Mouse (Mus musculus): ENCODE data around the gene Pdcd7. TPM values are rescaled to one million over a fixed set of nuclear protein-coding genes. Genes with fewer than 3 reads are reported as not detected.
"Not testable (repeated sequence)": the region's sequence is repeated elsewhere in the genome, so short reads cannot be mapped to it uniquely, and the experiment has no call there.

Pdcd7 gene
- polyA plus RNA-seq, 1 experiment: 1.1 TPM

DNA sequence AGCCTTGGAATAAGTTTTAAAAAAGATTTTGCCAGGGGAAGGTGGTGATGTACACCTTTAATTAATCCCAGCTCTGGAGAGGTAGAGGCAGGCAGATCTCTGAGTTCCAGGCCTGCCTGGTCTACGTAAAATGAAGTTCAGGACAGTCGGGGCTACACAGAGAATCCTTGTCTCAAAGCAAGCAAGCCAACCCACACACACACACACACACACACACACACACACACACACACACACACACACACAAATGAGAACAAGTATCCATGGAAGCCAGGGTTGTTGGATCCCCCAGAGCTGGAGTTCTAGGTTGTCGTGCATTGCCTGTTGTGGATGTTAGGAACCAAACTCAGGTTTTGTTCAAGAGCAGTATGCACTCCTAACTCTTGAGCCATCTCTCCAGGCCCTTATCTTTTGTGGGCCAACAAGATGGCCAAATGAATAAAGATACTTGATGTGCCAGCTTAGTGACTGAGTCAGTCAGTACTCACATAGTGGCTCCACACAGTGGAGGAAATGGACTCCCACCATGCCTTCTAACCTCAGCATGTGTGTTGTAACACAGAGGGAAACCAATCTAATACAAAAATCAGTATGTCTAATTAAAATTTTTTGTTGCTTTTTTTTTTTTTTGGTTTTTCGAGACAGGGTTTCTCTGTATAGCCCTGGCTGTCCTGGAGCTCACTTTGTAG, 33.1 kb upstream of the Pdcd7 start:
- H3K36me3 ChIP-seq (ENCODE audit: control insufficient read depth): peaks cover 86% of the 10 kb centered on the region
- no peaks in the 10 kb centered on the region for H3K27me3 ChIP-seq (ENCODE audit: control insufficient read depth)

DNA sequence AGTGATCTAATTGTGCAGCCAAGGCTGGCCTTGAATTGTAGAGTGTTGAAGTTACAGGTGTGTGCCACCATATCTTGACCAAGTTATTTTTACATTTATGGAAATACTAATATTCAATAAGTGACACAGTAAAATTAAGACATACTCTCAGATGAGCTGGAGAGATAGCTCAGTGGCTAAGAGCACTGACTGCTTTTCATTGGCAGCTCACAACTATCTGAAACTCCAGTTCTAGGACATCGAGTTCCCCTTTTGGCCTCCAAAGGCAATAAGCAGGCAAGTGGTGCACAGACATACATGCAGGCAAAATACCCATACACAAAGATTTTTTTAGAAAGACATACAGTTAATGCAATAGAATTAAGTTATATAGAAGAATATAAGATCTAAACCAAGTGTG, 32.1 kb upstream of the Pdcd7 start:
- H3K27me3 ChIP-seq (ENCODE audit: control insufficient read depth): no peaks in the 10 kb centered on the region
- no peaks in the 10 kb centered on the region for H3K4me1 ChIP-seq (ENCODE audit: control insufficient read depth)
- peaks cover 87% of the 10 kb centered on the region for H3K36me3 ChIP-seq (ENCODE audit: control insufficient read depth)
- TF ChIP-seq GATA1 (IDR thresholded peaks at IDR 0.05; ENCODE audit: low read length): no peak
- no peak for TF ChIP-seq TAL1 (IDR thresholded peaks at IDR 0.05; ENCODE audit: low read length)
- H3K4me3 ChIP-seq (replicated peaks): no peak overlapping the region
- H3K9me3 ChIP-seq (ENCODE audit: control insufficient read depth, low read length): no peaks in the 10 kb centered on the region

More for the DNA sequence above, 33.1 kb upstream of the Pdcd7 start:
- Histone ChIP-seq H3K4me3 (replicated peaks) (no peak overlapping the region), H3K4me1 (ENCODE audit: control insufficient read depth) (no peaks in the 10 kb centered on the region), H3K9me3 (ENCODE audit: control insufficient read depth, low read length) (no peaks in the 10 kb centered on the region)
- TF ChIP-seq TAL1 (IDR thresholded peaks at IDR 0.05; ENCODE audit: low read length) (no peak), GATA1 (IDR thresholded peaks at IDR 0.05; ENCODE audit: low read length) (no peak)

DNA sequence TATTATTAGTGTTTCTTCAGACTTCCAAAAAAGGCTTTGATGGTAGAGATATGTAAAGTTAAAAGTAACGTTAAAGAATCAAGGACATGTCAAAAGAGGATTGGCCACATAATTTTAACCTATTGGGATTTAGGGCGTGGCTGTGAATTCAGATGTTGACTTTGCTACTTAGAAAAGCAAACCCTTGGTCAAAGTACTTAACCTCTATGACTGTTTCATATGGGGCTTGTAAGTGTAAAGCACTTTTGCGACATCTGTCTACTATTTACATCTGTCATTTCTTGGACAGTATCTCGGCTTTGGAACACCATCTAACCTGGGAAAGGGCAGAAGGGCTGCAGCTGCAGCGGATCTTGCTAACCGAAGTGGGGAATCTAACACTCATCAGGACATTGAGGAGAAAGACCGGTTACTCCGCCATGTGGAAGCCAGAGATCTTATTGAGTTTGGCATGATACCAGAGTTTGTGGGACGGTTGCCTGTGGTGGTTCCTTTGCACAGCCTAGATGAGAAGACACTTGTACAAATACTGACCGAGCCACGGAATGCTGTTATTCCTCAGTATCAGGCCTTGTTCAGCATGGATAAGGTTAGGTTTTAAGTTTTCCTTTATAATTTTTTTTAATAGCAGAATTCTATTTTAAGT, 23.5 kb upstream of the Pdcd7 start:
- peaks cover 4% of the 10 kb centered on the region for H3K4me1 ChIP-seq (ENCODE audit: control insufficient read depth)
- no peaks in the 10 kb centered on the region for H3K27me3 ChIP-seq (ENCODE audit: control insufficient read depth)
- H3K9me3 ChIP-seq (ENCODE audit: control insufficient read depth, low read length): no peaks in the 10 kb centered on the region
- TF ChIP-seq GATA1 (IDR thresholded peaks at IDR 0.05; ENCODE audit: low read length) (no peak), TAL1 (IDR thresholded peaks at IDR 0.05; ENCODE audit: low read length) (no peak)
- H3K36me3 ChIP-seq (ENCODE audit: control insufficient read depth): peaks cover 94% of the 10 kb centered on the region
- no peak overlapping the region for H3K4me3 ChIP-seq (replicated peaks)

DNA sequence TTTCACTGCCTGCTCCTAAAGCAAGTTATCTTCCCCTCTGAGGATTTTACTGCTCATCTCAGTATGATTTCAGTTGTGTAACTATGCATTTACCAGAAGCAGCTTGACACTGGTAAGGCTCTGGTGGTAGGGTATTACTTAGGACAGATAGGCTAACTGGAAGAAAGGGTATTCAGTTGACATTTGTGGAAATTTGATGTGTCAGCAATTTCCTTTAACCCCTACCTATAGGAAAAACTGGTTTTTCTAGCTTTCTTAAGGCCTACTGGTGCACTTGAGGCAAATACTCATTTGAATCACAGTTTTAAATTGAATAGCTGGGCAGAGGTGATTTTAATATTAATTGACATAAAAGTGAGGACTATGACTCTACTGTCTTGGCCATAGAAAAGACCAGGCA, 19.9 kb upstream of the Pdcd7 start:
- Histone ChIP-seq H3K4me1 (ENCODE audit: control insufficient read depth) (peaks cover 4% of the 10 kb centered on the region), H3K27me3 (ENCODE audit: control insufficient read depth) (no peaks in the 10 kb centered on the region), H3K36me3 (ENCODE audit: control insufficient read depth) (peaks cover 88% of the 10 kb centered on the region), H3K9me3 (ENCODE audit: control insufficient read depth, low read length) (no peaks in the 10 kb centered on the region), H3K4me3 (replicated peaks) (no peak overlapping the region)
- TF ChIP-seq TAL1 (IDR thresholded peaks at IDR 0.05; ENCODE audit: low read length) (no peak), GATA1 (IDR thresholded peaks at IDR 0.05; ENCODE audit: low read length) (no peak)

DNA sequence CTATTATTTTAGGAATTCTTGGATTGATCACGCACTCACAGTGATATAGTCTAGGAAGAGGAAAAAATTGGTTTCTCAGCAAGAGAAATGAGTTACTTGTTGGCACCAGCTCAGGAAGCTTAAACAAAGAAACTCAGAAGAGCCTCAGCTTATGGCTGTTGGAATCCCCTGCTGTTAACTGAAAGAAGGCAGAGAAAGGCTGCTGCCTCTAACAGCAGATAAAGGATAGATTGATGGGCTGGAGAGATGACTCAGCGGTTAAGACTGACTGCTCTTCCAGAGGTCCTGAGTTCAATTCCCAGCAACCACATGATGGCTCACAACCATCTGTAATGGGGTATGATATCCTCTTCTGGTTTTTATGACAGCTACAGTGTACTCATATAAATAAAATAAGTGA, 18.5 kb upstream of the Pdcd7 start:
- Histone ChIP-seq H3K27me3 (ENCODE audit: control insufficient read depth) (no peaks in the 10 kb centered on the region), H3K9me3 (ENCODE audit: control insufficient read depth, low read length) (no peaks in the 10 kb centered on the region), H3K4me1 (ENCODE audit: control insufficient read depth) (peaks cover 4% of the 10 kb centered on the region), H3K4me3 (replicated peaks) (no peak overlapping the region), H3K36me3 (ENCODE audit: control insufficient read depth) (peaks cover 86% of the 10 kb centered on the region)
- no peak for TF ChIP-seq GATA1 (IDR thresholded peaks at IDR 0.05; ENCODE audit: low read length)

DNA sequence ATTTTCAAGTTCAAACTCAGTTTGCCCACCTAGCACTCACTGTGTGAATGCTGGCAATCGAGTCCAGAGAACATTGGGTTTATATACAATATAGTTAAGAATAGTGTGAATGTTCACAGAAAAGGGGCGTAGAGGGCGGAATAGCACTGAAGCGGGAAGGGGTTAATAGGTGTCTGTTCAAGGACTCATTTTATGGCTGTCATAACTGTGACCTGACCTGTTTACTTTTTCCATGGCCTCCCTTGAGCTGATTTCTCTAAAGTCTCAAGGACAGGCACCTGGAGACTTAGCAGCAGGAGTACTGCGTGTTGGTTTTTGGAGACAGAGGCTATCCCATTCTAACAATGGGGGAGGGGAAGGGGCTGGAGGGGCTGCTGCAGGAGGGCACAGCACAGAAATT, 11.9 kb upstream of the Pdcd7 start:
- H3K4me3 ChIP-seq (replicated peaks): no peak overlapping the region
- no peaks in the 10 kb centered on the region for H3K4me1 ChIP-seq (ENCODE audit: control insufficient read depth)
- H3K9me3 ChIP-seq (ENCODE audit: control insufficient read depth, low read length): no peaks in the 10 kb centered on the region
- H3K36me3 ChIP-seq (ENCODE audit: control insufficient read depth): peaks cover 30% of the 10 kb centered on the region
- TF ChIP-seq TAL1 (IDR thresholded peaks at IDR 0.05; ENCODE audit: low read length) (no peak), GATA1 (IDR thresholded peaks at IDR 0.05; ENCODE audit: low read length) (no peak)
- no peaks in the 10 kb centered on the region for H3K27me3 ChIP-seq (ENCODE audit: control insufficient read depth)

DNA sequence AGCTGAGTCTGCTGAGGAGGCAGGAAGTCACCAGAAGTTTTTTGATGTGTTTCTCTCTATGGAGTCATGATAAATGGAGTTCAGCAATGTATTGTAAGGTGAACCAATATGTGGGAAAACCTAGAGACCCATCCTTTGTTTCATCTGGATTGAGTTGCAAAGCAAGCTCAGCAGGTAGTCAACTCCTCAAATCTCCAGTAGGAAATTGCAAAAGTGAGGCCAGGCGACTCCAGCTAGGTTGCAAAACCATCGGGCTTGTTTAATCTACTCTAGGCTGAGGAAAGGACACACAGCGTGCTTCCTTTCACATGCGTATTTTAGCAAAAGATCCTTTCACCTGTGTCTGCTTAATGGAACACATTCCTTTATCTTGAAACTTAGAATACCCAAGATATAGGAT, 6.8 kb upstream of the Pdcd7 start:
- Histone ChIP-seq H3K4me1 (ENCODE audit: control insufficient read depth) (no peaks in the 10 kb centered on the region), H3K27me3 (ENCODE audit: control insufficient read depth) (peaks cover 2% of the 10 kb centered on the region), H3K36me3 (ENCODE audit: control insufficient read depth) (no peaks in the 10 kb centered on the region), H3K9me3 (ENCODE audit: control insufficient read depth, low read length) (peaks cover 3% of the 10 kb centered on the region), H3K4me3 (replicated peaks) (no peak overlapping the region)
- TF ChIP-seq TAL1 (IDR thresholded peaks at IDR 0.05; ENCODE audit: low read length) (no peak), GATA1 (IDR thresholded peaks at IDR 0.05; ENCODE audit: low read length) (no peak)

DNA sequence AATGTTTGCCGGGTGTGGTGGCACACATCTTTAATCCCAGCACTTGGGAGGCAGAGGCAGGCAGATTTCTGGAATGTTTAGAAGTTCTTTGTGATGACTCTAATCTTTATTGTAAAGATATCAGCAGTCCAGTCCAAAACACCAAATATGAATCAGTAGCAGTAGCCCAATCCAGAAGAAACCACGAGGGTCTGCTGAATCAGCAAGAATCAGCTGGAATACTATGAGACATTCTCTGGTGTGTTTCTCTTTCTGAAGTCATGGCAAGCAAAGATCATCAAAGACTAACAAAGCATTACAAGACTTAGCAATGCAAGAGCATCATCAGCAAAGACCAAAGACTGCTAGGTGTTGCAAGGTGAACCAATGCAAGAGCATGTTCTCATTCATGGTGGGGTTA, 5.5 kb upstream of the Pdcd7 start:
- H3K27me3 ChIP-seq (ENCODE audit: control insufficient read depth): peaks cover 2% of the 10 kb centered on the region
- no peaks in the 10 kb centered on the region for H3K36me3 ChIP-seq (ENCODE audit: control insufficient read depth)
- H3K9me3 ChIP-seq (ENCODE audit: control insufficient read depth, low read length): peaks cover 14% of the 10 kb centered on the region
- TF ChIP-seq TAL1 (IDR thresholded peaks at IDR 0.05; ENCODE audit: low read length) (no peak), GATA1 (IDR thresholded peaks at IDR 0.05; ENCODE audit: low read length) (no peak)
- no peak overlapping the region for H3K4me3 ChIP-seq (replicated peaks)
- peaks cover 1% of the 10 kb centered on the region for H3K4me1 ChIP-seq (ENCODE audit: control insufficient read depth)

DNA sequence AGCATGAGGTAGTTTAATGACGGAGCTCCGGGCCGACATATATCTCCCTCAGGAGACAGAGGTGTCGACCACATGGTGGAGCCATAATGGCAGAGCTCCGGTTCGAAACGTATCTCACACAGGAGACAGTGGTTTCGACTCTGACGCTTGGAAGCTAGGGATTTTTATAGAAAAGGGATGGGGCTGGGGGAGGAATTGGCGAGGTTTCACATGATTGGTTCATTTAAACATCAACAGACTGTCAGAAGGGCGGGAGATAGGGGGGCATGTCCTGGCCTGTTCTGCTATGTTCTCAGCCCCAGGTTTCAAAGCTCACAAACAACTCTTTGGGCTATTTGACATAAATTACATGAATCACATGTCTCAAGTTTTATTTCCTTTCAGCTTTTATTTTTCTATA, 465 bp upstream of the Pdcd7 start:
- peaks cover 14% of the 10 kb centered on the region for H3K9me3 ChIP-seq (ENCODE audit: control insufficient read depth, low read length)
- H3K4me1 ChIP-seq (ENCODE audit: control insufficient read depth): peaks cover 36% of the 10 kb centered on the region
- H3K4me3 ChIP-seq (replicated peaks): peak overlapping the region; percentile 85
- H3K36me3 ChIP-seq (ENCODE audit: control insufficient read depth); H3K27me3 ChIP-seq (ENCODE audit: control insufficient read depth): not testable (repeated sequence)

Data from erythroblast, embryonic 14.5 days (primary cell).